Mouse (Mus musculus) urinary bladder, postnatal 36 days (tissue): ENCODE data around the gene Olfr103.

Experiments
- DNase-seq, 2 experiments: peaks; one replicate each; pipeline ENCODE4 v3.0.0; 2022; ENCODE audit warnings: low spot score in 2 of 2, mixed read lengths in 1 of 2

Olfr103 gene

DNA sequence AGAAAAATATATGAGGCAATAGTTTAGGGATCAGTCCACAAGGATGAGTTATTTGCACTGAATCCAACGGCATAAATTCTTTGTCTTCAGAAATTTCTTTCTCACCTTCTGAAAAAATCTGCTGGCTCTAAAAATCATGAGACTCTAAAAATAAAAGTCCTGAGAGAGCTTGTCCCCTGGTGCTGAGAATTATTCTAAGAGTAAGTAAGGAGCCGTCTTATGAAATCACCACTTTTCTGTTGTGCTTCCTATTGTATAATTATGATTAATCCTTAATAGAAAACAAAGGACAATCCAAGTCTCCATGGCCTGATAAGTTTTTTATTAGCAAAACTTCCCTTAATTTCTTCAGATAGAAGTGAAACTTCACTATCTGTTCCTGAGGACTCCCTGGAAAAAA, at the start of gene Olfr103:
Olfr103 (minus strand) TSS at position 101 of the 400 bp plus-strand sequence.
- no peak for DNase-seq

GRCm38 (mm10) chr17:37378733-37379132, 39.2 kb upstream of the Olfr103 start, which contains the start of gene Olfr105-ps:
Olfr105-ps (plus strand) TSS chr17:37379033.
- no peak for DNase-seq

- no peak for DNase-seq
These were observed 19.8 kb upstream of the Olfr103 start, which contains the start of gene Olfr104-ps for GRCm38 (mm10) chr17:37359282-37359681. Olfr104-ps (plus strand) TSS chr17:37359582.

GRCm38 (mm10) chr17:37316954-37317353, 22.5 kb downstream of the Olfr103 start, which contains the start of gene Olfr102:
Olfr102 (minus strand) TSS chr17:37317054.
- DNase-seq: no peak

DNA sequence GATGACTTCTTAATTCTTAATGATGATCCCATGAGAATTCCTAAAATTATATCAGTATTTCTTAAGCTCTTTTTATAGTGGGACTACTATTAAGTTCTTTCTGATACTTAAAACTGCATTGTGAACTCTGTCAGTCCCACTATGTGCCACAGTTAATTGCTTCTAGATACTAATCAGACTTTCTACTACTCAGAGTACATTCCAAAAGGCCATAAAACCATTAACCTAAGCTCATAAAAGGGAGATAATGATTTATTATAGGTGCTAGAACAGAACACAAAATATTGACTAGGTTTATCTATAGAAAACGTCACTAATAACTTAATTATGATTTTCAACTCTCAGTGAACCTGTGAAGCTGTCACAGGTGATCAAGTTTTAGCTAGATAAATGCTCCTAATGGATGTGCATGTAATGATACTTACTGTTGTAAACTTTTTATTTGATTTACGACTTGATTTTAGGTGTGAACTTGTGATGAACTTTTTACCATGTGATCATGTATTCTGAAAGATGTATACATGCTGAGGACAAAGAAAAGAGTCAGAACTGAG, 29.3 kb downstream of the Olfr103 start:
- no peak for DNase-seq

- DNase-seq: no peak
These were observed 31.0 kb downstream of the Olfr103 start for GRCm38 (mm10) chr17:37308483-37308882.

DNA sequence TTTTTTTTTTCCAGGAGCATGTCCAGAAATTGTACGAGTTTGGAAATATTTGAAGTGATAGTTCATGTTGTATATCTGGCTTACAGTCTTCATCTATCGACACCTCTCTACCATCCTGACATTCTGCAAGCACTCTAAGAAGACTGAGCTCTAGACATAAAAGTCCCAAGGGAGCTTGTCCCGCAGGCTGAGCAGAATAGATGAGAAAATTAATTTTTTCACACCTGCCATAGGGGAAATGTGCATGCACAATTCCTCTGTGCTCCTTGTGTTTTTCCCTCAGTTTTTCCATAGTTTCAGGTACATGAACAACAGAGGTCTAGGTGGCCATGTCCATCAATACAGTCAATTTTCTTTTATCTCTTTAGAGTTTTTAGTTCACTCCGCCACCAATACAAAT, 35.3 kb downstream of the Olfr103 start, which contains the start of gene Olfr101:
Olfr101 (minus strand) TSS at position 101 of the 400 bp plus-strand sequence.
- DNase-seq: no peak
